Mouse (Mus musculus) hindbrain, embryonic 10.5 days (tissue): ENCODE measurements around the gene Cbx1. TPM values are rescaled to one million over a fixed set of nuclear protein-coding genes. Genes with fewer than 3 reads are reported as not detected.
"Not testable (repeated sequence)": the region's sequence is repeated elsewhere in the genome, so short reads cannot be mapped to it uniquely, and the experiment has no call there.

ENCODE experiments used
- DNase-seq: peaks from one replicate; pipeline ENCODE4 v3.0.0-alpha.2; 2017; ENCODE audit warnings: low spot score
- H3K27ac ChIP-seq: fragments of 300-500 bp; sonication (generic); 2 replicates; pipeline ENCODE4 v1.5.1; 2016; ENCODE audit warnings: mild to moderate bottlenecking, moderate library complexity
- H3K27me3 ChIP-seq: fragments of 300-500 bp; sonication (generic); 2 replicates; pipeline ENCODE4 v1.6.1; 2016; ENCODE audit warnings: mild to moderate bottlenecking; ENCODE audit not compliant: poor library complexity, insufficient read depth, severe bottlenecking
- H3K36me3 ChIP-seq: fragments of 300-500 bp; sonication (generic); 2 replicates; pipeline ENCODE4 v1.6.1; 2016; ENCODE audit warnings: mild to moderate bottlenecking, moderate library complexity
- H3K4me1 ChIP-seq: fragments of 300-500 bp; sonication (generic); replicated peaks from 2 replicates; pipeline ENCODE4 v1.6.1; 2016; ENCODE audit warnings: mild to moderate bottlenecking
- H3K4me3 ChIP-seq: fragments of 300-500 bp; sonication (generic); 2 replicates; pipeline ENCODE4 v1.5.1; 2016; ENCODE audit warnings: mild to moderate bottlenecking, moderate library complexity
- H3K9me3 ChIP-seq: fragments of 300-500 bp; sonication (generic); 2 replicates; pipeline ENCODE4 v1.6.1; 2016; ENCODE audit warnings: mild to moderate bottlenecking, moderate library complexity
- WGBS: fragments of 180-500 bp; shearing (Covaris S2); methylation state at CpG from one replicate; pipeline ENCODE4 v1.1.7; 2016; 5-methylcytosine and 5-hydroxymethylcytosine counted together
- polyA plus RNA-seq: library from polyadenylated mRNA; unstranded; fragments of >200 nt; fragmentation: Nextera tagmentation; extraction: Ambion mirVana; gene quantifications from 2 replicates; pipeline ENCODE4 v1.2.1, GENCODE M21; 2016

The Cbx1 gene
- polyA plus RNA-seq, 1 experiment from 2014 or later, result 158 TPM

DNA sequence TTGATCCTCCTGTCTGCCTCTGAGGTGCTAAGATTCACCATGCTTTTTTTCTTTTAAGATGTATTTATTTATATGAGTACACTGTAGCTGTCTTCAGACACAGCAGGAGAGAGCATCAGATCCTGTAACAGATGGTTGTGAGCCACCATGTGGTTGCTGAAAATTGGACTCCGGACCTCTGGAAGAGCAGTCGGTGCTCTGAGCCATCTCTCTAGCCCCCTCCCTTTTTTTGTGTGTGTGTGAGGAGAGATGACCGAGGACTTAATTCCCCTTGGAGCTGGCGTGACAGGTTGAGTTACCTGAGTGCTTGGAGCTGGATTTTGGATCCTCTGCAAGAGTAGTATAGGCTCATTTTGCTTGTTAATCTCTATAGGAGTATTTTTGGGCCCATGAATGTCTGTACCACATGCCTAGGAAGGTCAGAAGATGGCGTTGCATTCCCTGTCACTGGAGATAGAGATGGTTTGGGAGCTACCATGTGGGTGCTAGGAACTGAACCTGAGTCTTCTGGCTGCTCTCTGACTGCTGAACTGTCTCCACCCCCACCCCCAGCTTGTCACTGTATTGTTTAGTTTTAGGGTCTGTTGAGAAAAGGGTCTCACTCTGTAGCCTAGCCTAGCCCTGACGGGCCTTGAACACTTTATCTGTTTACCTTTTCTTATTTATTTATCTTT, 20.8 kb downstream of the Cbx1 start:
- Histone ChIP-seq H3K36me3 (peaks cover 96% of the 10 kb centered on the region), H3K27ac (no peak overlapping the region), H3K4me1 (no peaks in the 10 kb centered on the region), H3K4me3 (no peak overlapping the region), H3K9me3 (no peaks in the 10 kb centered on the region), H3K27me3 (no peaks in the 10 kb centered on the region)
- no peak for DNase-seq
- 92% methylated on average over 6 of the region's 6 CpGs for WGBS

DNA sequence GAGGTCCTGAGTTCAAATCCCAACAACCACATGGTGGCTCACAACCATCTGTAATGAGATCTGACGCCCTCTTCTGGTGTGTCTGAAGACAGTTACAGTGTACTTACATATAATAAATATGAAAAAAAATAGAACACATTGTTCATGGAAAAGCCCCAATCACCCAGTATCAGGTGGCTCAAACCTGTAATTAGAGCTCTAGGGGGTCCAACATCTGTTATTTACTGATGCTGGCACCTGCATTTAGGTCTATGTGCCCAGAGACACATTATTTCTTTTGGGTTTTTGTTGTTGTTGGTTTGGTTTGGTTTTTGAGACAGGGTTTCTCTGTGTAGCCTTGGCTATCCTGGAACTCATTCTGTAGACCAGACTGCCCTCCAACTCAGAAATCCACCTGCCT, 22.3 kb downstream of the Cbx1 start:
- H3K36me3 ChIP-seq, result peaks cover 96% of the 10 kb centered on the region
- not testable (repeated sequence) for H3K9me3 ChIP-seq, H3K4me3 ChIP-seq, H3K27me3 ChIP-seq, H3K27ac ChIP-seq, DNase-seq, H3K4me1 ChIP-seq
- 85% methylated on average over 1 of the region's 1 CpGs for WGBS

- Histone ChIP-seq H3K27me3 (no peaks in the 10 kb centered on the region), H3K4me1 (peaks cover 15% of the 10 kb centered on the region; the same call in 1 of the 2 replicates), H3K36me3 (peaks cover 97% of the 10 kb centered on the region), H3K9me3 (no peaks in the 10 kb centered on the region), H3K4me3 (no peak overlapping the region), H3K27ac (no peak overlapping the region)
- WGBS, result 88% methylated on average over 4 of the region's 4 CpGs
- no peak for DNase-seq
Observed at GRCm38 (mm10) chr11:96813455-96813854, 24.5 kb downstream of the Cbx1 start.

GRCm38 (mm10) chr11:96813920-96814319, 25.0 kb downstream of the Cbx1 start:
- peaks cover 97% of the 10 kb centered on the region for H3K36me3 ChIP-seq

DNA sequence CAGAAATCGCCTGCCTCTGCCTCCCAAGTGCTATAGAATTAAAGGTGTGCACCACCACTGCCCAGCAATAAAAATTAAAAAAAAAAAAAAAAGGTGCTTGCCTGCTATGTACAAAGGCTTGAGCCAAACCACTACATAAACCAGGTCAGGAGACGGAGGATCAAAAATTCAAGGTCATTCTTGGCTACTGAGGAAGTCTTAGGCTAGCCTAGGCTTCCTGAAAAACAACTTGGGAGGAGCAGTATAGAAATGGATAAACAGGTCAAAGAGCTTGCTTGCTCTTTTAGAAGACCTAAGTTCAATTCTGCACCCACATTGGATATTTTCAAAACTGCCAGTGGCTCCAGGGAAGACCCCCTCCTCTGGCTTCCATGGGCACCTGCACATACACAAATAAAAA, 25.5 kb downstream of the Cbx1 start:
- peaks cover 15% of the 10 kb centered on the region; the same call in 1 of the 2 replicates for H3K4me1 ChIP-seq
- DNase-seq, result no peak
- no peaks in the 10 kb centered on the region for H3K9me3 ChIP-seq
- peaks cover 97% of the 10 kb centered on the region for H3K36me3 ChIP-seq
- no peak overlapping the region for H3K27ac ChIP-seq
- 87% methylated on average over 2 of the region's 2 CpGs for WGBS
- H3K4me3 ChIP-seq, result no peak overlapping the region
- H3K27me3 ChIP-seq, result no peaks in the 10 kb centered on the region

More at GRCm38 (mm10) chr11:96813920-96814319, 25.0 kb downstream of the Cbx1 start:
- Histone ChIP-seq H3K27ac (no peak overlapping the region), H3K9me3 (no peaks in the 10 kb centered on the region), H3K27me3 (no peaks in the 10 kb centered on the region), H3K4me3 (no peak overlapping the region), H3K4me1 (peaks cover 15% of the 10 kb centered on the region; the same call in 1 of the 2 replicates)
- 88% methylated on average over 5 of the region's 5 CpGs for WGBS
- DNase-seq, result no peak

DNA sequence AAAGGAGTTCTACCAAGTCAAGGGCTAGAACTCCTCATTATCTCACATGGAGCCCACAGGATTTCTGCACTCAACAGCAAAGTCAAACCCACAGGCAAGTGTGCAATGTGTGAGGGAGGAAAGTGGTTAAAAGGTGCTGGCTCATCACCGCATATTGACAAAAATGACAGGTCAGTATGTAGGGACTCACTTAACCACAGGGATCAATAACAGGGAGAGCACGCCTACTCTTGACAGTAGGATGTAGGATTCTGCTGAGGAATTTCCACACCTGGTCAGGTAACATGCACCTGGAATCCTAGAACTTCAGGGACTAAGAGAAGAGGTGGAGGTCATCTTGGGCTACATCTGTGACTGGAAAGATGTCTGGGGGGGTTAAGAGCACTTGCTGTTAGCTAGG, 27.0 kb downstream of the Cbx1 start:
- H3K27me3 ChIP-seq, result no peaks in the 10 kb centered on the region
- 96% methylated on average over 2 of the region's 2 CpGs for WGBS
- no peak overlapping the region for H3K27ac ChIP-seq
- no peak overlapping the region for H3K4me3 ChIP-seq
- H3K4me1 ChIP-seq, result peaks cover 15% of the 10 kb centered on the region; the same call in 1 of the 2 replicates
- H3K9me3 ChIP-seq, result no peaks in the 10 kb centered on the region
- H3K36me3 ChIP-seq, result peaks cover 97% of the 10 kb centered on the region
- no peak for DNase-seq

DNA sequence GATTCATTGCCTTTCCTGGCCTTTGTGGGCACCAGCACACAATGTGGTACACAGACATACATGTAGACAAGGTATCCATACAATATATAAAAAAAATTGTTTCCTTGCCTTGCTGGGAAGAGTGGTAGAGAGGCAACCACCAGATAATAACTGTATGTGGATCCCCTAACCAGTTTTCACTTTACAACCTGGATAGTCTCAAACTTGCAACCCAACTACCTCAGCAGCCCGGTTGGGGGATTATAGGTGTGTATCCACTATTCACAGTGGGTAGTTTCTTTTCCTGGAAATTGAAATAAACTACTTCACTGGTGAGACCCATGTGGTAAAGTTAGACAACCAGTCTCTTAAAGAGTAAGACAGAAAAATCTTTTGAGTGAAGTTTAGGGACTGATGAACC, 27.6 kb downstream of the Cbx1 start:
- Histone ChIP-seq H3K4me1 (peaks cover 15% of the 10 kb centered on the region; the same call in 1 of the 2 replicates), H3K36me3 (peaks cover 97% of the 10 kb centered on the region), H3K27ac (no peak overlapping the region), H3K9me3 (no peaks in the 10 kb centered on the region), H3K27me3 (no peaks in the 10 kb centered on the region), H3K4me3 (no peak overlapping the region)
- no peak for DNase-seq
- WGBS, result 94% methylated on average over 1 of the region's 1 CpGs

DNA sequence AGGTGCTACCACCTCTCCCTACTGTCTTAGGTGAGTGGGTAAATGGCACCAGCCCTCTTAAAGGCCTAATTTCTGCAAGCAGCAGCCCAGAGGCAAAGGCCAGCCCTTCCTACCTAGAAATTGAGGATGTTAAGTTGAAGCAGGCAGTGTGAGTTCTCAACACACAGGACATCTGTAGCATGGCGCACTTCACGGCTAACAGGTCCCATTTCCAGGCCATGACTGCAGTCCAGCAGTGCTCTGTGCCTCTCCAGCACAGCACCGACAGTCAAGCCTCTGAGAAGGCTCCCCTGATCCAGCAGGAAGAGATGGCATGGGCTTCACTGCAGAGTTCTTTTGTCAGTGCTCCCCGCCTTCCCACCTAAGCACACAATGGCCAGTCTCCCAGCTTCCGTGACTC, 28.1 kb downstream of the Cbx1 start:
- no peaks in the 10 kb centered on the region for H3K9me3 ChIP-seq
- 72% methylated on average over 5 of the region's 5 CpGs for WGBS
- peak overlapping the region; percentile 56; the same call in 1 of the 2 replicates for H3K27ac ChIP-seq
- H3K4me1 ChIP-seq, result peaks cover 15% of the 10 kb centered on the region; the same call in 1 of the 2 replicates
- DNase-seq, result no peak
- H3K4me3 ChIP-seq, result no peak overlapping the region
- no peaks in the 10 kb centered on the region for H3K27me3 ChIP-seq
- peaks cover 97% of the 10 kb centered on the region for H3K36me3 ChIP-seq

DNA sequence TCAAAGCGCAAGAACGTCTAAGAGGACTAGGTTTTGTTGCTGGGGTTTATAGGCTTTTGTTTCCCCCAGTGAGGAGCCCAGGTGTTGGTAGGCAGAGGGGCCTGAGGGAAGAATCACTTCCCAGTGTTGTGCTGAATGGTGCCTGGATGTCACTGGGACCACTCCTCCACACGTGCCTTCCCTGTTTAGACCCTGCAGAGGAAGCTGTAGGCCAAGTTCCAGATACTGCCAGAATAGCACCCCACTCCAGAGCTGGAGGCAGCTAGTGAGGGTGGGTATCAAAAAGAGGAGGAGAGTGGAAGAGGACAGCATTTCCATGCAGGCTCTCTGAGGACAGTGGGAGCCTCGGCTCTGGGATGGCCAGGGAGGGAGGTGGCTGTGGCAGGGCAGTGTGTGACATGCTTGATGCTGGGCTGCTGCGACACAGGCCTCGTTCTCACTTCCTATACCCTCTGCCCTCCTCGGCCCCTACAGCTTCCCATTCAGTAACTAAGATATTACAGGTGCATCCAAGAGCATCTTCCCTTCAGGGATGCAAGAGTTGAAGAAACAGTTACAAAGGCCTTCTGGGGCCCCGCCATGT, 29.3 kb downstream of the Cbx1 start:
- WGBS, result 85% methylated on average over 8 of the region's 8 CpGs

GRCm38 (mm10) chr11:96821956-96822355, 33.0 kb downstream of the Cbx1 start:
- no peak for DNase-seq
- peaks cover 61% of the 10 kb centered on the region for H3K4me1 ChIP-seq
- H3K27ac ChIP-seq, result no peak overlapping the region
- H3K36me3 ChIP-seq, result peaks cover 87% of the 10 kb centered on the region
- 90% methylated on average over 10 of the region's 10 CpGs for WGBS
- H3K9me3 ChIP-seq, result no peaks in the 10 kb centered on the region
- no peaks in the 10 kb centered on the region for H3K27me3 ChIP-seq
- H3K4me3 ChIP-seq, result no peak overlapping the region

More for the DNA sequence above, 29.3 kb downstream of the Cbx1 start:
- Histone ChIP-seq H3K27ac (no peak overlapping the region), H3K4me3 (no peak overlapping the region), H3K36me3 (peaks cover 97% of the 10 kb centered on the region), H3K9me3 (no peaks in the 10 kb centered on the region), H3K27me3 (no peaks in the 10 kb centered on the region), H3K4me1 (peaks cover 25% of the 10 kb centered on the region)
- no peak for DNase-seq

GRCm38 (mm10) chr11:96822675-96823470, 33.9 kb downstream of the Cbx1 start:
- 47% methylated on average over 4 of the region's 4 CpGs for WGBS
- Histone ChIP-seq H3K27me3 (no peaks in the 10 kb centered on the region), H3K27ac (peak overlapping the region; percentile 90), H3K36me3 (peaks cover 87% of the 10 kb centered on the region), H3K9me3 (no peaks in the 10 kb centered on the region), H3K4me1 (peaks cover 62% of the 10 kb centered on the region), H3K4me3 (peak overlapping the region; percentile 65)
- DNase-seq, result no peak

- no peak for DNase-seq
- peaks cover 63% of the 10 kb centered on the region for H3K4me1 ChIP-seq
- H3K27me3 ChIP-seq, result no peaks in the 10 kb centered on the region
- H3K4me3 ChIP-seq, result peak overlapping the region; percentile 65
- 8% methylated on average over 13 of the region's 13 CpGs for WGBS
- no peaks in the 10 kb centered on the region for H3K9me3 ChIP-seq
- H3K27ac ChIP-seq, result peak overlapping the region; percentile 90
- peaks cover 84% of the 10 kb centered on the region for H3K36me3 ChIP-seq
Observed at GRCm38 (mm10) chr11:96823471-96823837, 34.5 kb downstream of the Cbx1 start.
